Mouse (Mus musculus) bone marrow, adult 2 months (tissue): ENCODE results near the gene Cltb. TPM values are rescaled to one million over a fixed set of nuclear protein-coding genes. Genes with fewer than 3 reads are reported as not detected.

Experiments
- H3K27ac ChIP-seq: fragments of 200-500 bp; 2 replicates; pipeline ENCODE4 v1.5.1; 2012; ENCODE audit warnings: low read depth, mild to moderate bottlenecking, control low read depth, inconsistent platforms, low read length; ENCODE audit not compliant: control insufficient read depth, poor library complexity, insufficient read depth
- H3K4me1 ChIP-seq: fragments of 200-500 bp; 2 replicates; pipeline ENCODE4 v1.6.1; 2011; ENCODE audit warnings: low read length; ENCODE audit not compliant: control insufficient read depth, insufficient read depth
- H3K4me3 ChIP-seq: fragments of 200-500 bp; replicated peaks from 2 replicates; pipeline ENCODE3; 2011; ENCODE audit warnings: mild to moderate bottlenecking, low read depth, low read length, control low read depth; ENCODE audit not compliant: control insufficient read depth
- CTCF ChIP-seq: fragments of 200-500 bp; IDR thresholded peaks from 2 replicates; pipeline ENCODE4 v1.5.1; 2011; ENCODE audit warnings: low read length, control low read depth; ENCODE audit not compliant: control insufficient read depth, insufficient read depth
- POLR2A ChIP-seq: fragments of 200-500 bp; IDR thresholded peaks from 2 replicates; pipeline ENCODE4 v1.6.1; 2011; ENCODE audit warnings: low read depth, mild to moderate bottlenecking, control low read depth, low read length, borderline replicate concordance; ENCODE audit not compliant: control insufficient read depth
- WGBS: fragments of 180-500 bp; shearing (Covaris S2); methylation state at CpG from one replicate; pipeline ENCODE4 v1.1.7; 2018; 5-methylcytosine and 5-hydroxymethylcytosine counted together
- polyA plus RNA-seq: library from polyadenylated mRNA; stranded (reverse); fragments of >200 nt; gene quantifications from 2 replicates; pipeline ENCODE4 v1.2.4, GENCODE M21; 2011; ENCODE audit warnings: low replicate concordance; ENCODE audit not compliant: missing spikeins, insufficient read depth, insufficient read length

The Cltb gene
- polyA plus RNA-seq, 1 experiment, result 19.8 TPM

DNA sequence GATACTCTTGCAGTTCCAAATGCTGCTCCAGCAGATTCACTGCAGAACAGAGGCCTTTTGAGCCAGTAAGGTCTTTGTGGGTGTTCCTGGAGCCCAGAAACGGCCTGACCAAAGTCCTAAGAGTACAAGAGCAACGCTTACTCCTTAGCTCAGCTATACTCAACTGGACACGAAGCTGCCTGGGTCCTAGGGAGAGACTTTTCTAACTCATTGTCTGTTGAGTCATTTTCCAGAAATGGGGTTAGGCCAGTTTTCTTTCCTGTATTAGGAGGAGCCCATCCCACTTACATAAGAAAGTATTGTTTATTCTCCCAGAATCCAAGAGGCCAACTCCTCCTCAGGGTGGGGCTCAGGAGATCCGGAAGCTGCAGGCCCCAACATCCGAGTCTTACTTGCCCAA is 5.7 kb downstream of the Cltb start:
- TF ChIP-seq CTCF (no peak), POLR2A (no peak)
- 79% methylated on average over 5 of the region's 5 CpGs for WGBS
- Histone ChIP-seq H3K27ac (no peak overlapping the region), H3K4me1 (no peaks in the 10 kb centered on the region), H3K4me3 (no peak overlapping the region)

DNA sequence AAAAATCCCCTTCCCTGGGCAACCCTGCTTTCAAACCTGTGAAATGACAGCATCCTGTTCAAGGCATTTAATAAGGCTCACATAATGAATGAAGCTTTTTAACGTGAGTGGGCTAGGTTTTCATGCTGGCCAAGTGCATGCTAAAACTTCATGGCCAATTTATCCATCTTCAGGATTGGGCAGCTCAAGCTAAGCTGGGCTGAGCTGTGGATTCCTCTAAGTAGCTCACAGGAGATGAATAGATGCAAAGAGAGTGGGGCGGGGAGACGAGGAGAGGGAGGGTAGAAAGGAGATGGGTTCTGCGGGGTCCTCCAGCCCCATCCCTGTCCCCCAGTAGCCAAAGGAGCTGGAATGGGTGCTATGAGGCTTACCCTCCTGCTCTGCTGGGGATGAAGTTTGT is 6.9 kb downstream of the Cltb start:
- 90% methylated on average over 4 of the region's 4 CpGs for WGBS
- TF ChIP-seq POLR2A (no peak), CTCF (no peak)
- Histone ChIP-seq H3K4me3 (no peak overlapping the region), H3K27ac (no peak overlapping the region), H3K4me1 (no peaks in the 10 kb centered on the region)

DNA sequence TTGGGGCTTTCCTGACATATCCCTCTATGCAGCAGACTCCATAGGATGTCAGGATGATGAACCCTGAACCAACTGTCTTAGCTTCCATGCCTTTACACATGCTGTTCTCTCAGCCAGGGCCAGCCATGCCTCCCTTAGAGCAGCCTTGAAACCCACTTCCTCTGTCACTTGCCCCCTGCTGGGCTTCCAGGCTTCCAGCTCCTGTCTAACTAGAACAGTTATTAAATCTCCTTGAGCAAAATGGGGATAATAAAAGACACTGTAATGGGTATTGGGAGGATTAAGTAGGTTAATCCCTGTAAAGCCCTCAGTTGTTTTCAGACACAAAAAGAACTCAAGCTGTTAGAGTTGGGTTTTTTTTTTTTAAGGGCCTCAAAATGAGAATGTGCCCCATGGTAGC is 7.6 kb downstream of the Cltb start:
- H3K4me1 ChIP-seq, result no peaks in the 10 kb centered on the region
- no peak overlapping the region for H3K27ac ChIP-seq
- H3K4me3 ChIP-seq, result no peak overlapping the region
- no peak for TF ChIP-seq CTCF

DNA sequence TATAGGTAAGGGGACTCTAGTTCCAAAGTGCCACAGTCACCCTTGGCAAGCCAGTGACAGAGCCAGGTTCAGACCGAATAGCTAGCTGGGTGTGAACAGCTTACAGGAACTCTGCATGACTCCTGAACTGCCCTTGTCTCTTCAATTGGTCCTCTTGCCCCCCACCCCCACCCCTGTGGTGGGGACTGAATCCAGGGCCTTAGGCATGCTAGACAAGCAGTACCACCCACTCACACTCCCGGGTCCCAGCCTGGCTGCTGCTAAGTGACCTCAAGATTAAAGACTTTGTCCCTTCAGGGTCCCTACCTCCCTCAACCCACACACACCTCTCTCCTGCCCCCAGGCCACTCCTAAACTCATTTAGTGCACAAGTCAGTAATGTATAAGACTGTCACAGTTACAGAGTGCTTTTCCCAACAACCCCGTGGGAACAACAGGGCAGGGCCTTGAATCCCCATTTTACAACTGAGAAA is 8.5 kb downstream of the Cltb start:
- Histone ChIP-seq H3K27ac (no peak overlapping the region), H3K4me1 (no peaks in the 10 kb centered on the region), H3K4me3 (no peak overlapping the region)
- 85% methylated on average over 3 of the region's 3 CpGs for WGBS
- TF ChIP-seq CTCF, result no peak
- no peak for TF ChIP-seq POLR2A

DNA sequence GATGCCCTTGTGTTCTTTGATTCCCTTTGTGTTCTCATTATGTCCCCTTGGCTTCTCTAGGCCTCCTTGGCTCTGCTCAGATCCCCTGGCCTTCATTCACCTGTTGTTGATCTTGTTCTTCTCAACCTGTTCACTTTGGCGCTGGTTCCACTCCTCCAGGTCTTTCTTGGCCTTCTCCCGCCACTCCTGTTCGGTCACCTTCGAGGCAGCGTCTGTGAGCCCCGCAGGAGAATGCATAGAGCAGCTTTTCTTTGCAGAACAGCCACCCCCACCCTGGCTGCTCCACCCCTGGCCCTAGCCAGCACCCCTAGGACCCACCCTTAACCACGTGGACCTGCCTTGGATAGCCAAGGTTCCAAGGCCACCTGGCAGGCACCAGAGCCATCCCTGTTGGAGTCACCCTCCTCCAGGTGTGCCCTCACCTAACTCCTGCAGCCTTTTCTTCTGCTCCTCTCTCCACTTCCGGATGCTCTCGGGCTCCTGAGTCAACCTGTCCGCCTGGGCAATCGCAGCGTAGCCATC is 12.5 kb downstream of the Cltb start:
- no peak overlapping the region for H3K27ac ChIP-seq
- no peak overlapping the region for H3K4me3 ChIP-seq
- TF ChIP-seq CTCF, result no peak
- H3K4me1 ChIP-seq, result no peaks in the 10 kb centered on the region; the same call in 1 of the 2 replicates
- 85% methylated on average over 12 of the region's 12 CpGs for WGBS

DNA sequence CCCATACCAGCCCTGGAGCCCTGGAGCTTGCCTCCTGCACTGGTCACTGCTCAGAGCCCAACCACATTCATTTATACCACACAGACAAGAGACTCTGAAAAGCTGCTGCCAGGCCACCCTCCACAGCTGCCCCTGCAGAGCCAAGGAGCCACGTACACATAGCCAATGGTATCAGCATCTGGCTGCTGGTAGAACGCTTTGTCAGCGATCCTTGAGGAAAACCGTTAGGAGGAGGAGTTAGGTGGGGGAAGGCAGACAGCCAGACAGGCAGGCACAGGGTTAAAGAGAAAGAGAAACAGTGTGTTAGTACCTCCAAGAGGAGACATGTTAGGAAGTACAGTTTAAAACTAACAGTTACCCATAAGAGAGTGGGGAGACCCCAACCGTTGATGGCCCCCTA is 14.3 kb downstream of the Cltb start:
- Histone ChIP-seq H3K27ac (no peak overlapping the region), H3K4me1 (no peaks in the 10 kb centered on the region; the same call in 1 of the 2 replicates), H3K4me3 (no peak overlapping the region)
- WGBS, result 87% methylated on average over 5 of the region's 5 CpGs
- no peak for TF ChIP-seq POLR2A
- TF ChIP-seq CTCF, result no peak

DNA sequence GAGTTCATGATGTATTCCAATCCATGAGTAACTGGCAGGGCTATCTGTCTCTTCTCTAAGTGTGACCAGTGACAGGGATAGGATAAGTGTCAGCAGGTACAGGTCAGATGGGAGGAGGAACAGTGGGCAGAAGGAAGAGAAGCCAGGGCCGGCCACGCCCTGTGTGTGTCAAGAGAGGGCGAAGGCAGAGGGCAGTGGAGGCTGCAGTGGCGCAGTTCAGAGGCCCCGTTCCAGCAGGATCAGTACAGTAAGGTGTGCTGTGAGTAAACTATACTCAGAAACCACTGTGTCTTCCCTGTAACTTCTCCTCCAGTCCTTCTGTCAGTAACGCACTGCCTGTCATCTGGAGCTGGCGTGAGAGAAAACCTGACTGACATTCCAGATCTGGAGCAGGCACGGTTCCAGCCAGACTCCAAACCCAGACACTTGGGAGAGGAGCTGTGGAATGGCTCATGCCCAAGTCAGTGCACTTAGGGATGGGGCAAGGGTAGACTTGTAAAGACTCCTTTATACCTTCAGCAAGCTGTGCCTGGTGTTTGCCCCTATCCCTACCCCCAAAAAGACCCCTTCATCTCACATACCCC is 14.9 kb downstream of the Cltb start:
- no peak overlapping the region for H3K27ac ChIP-seq
- TF ChIP-seq POLR2A, result no peak
- H3K4me1 ChIP-seq, result no peaks in the 10 kb centered on the region; the same call in 1 of the 2 replicates
- H3K4me3 ChIP-seq, result no peak overlapping the region
- 78% methylated on average over 8 of the region's 8 CpGs for WGBS

DNA sequence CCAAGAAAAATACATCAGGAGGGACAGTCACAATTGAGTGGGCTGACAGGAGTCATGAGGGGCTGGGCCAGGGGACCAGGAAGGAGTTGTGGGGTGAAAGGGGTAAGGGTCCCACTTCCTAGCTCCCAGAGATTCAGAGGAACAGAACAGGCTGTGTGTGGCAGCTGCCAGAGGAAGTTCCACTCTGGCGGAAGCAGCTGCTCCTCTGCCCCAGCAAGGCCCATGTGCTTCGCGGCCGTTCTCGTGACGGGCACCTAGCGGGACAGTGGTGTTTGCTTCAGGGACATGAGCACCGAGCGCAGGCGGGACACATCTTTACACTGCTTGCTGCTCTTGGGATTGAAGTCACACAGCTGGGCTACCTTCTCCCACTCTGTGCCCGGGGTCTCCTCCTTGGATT is 17.5 kb downstream of the Cltb start:
- H3K4me3 ChIP-seq, result no peak overlapping the region
- 81% methylated on average over 11 of the region's 11 CpGs for WGBS
- H3K27ac ChIP-seq, result no peak overlapping the region
- TF ChIP-seq CTCF (no peak), POLR2A (no peak)
- no peaks in the 10 kb centered on the region; the same call in none of the 2 replicates for H3K4me1 ChIP-seq

DNA sequence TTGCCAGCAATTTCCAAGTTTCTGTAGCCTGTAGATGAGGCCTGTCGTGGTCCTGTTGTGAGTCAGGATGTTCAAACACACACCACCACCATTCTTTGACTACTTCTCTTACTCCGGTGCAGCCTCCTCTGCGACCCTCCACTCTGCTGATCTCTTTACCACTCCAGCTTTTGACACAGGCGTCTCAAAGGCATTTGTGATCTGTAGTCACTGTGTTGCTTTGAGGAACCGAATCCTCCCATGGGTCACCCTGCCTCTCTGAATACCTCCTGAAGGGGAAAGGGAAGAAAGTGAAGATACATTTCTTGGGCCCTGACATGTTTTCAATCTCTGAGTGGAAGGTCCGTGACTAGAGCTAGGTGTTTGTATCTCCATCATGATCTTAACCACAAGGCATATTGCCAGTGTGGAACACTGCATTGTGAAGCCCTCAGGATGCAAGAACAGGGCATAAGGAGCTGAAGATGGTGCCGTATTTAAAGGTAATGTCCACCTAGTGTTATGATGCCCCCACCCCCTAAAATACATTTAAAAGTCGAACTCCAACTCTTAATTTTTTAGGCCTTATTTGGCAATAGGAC is 19.3 kb downstream of the Cltb start:
- H3K4me1 ChIP-seq, result no peaks in the 10 kb centered on the region; the same call in none of the 2 replicates
- TF ChIP-seq CTCF (no peak), POLR2A (no peak)
- no peak overlapping the region for H3K4me3 ChIP-seq
- no peak overlapping the region for H3K27ac ChIP-seq
- WGBS, result 79% methylated on average over 8 of the region's 8 CpGs
